Mouse (Mus musculus) spleen, adult 2 months (tissue): ENCODE measurements around the gene Setd1a.

Experiments used
- CTCF ChIP-seq: fragments of 200-500 bp; IDR thresholded peaks from 2 replicates; pipeline ENCODE4 v1.5.1; 2011; ENCODE audit warnings: mild to moderate bottlenecking, inconsistent platforms; ENCODE audit not compliant: insufficient read depth, insufficient read length, insufficient replicate concordance; ENCODE audit errors: extremely low read depth
- POLR2A ChIP-seq: fragments of 200-500 bp; IDR thresholded peaks from 2 replicates; pipeline ENCODE4 v1.6.1; 2011; ENCODE audit warnings: low read depth, low read length, inconsistent platforms

DNA sequence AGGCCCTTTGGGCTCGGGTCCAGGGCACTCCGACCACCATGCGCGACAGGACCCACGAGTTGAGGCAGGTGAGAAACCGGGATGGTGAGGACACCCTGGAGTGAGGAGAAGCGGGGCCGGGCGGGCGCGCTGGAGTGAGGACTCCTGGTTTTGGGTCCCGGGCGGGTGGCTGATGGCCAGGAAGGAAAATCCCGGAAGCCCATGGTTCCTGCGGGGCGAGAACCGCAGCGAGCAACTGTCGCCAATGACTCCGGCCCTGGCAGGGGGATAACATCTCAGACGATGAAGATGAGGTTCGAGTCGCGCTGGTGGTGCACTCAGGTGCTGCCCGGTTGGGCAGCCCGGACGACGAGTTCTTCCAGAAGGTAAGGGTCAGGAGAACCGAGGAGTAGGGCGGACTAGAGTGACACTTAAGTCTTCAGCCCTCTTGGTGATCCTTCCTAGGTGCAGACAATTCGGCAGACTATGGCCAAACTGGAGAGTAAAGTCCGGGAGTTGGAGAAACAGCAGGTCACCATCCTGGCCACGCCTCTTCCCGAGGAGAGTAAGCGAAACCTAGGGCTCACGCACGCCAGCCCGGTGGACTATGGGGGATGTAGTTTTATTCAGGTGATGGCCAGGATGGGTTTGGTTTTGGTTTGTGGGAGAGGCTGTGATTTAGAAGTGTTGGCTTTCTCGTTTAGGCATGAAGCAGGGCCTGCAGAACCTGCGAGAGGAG is 65.7 kb downstream of the Setd1a start:
- no peak for TF ChIP-seq CTCF
- TF ChIP-seq POLR2A: peak; percentile 71
